Mouse (Mus musculus) cerebellum, adult 9-10 months (tissue): Measurements from ENCODE around the gene Dcun1d3.

ENCODE experiments used
- DNase-seq: peaks from one replicate; pipeline ENCODE4 v3.0.0; 2022

The Dcun1d3 gene

DNA sequence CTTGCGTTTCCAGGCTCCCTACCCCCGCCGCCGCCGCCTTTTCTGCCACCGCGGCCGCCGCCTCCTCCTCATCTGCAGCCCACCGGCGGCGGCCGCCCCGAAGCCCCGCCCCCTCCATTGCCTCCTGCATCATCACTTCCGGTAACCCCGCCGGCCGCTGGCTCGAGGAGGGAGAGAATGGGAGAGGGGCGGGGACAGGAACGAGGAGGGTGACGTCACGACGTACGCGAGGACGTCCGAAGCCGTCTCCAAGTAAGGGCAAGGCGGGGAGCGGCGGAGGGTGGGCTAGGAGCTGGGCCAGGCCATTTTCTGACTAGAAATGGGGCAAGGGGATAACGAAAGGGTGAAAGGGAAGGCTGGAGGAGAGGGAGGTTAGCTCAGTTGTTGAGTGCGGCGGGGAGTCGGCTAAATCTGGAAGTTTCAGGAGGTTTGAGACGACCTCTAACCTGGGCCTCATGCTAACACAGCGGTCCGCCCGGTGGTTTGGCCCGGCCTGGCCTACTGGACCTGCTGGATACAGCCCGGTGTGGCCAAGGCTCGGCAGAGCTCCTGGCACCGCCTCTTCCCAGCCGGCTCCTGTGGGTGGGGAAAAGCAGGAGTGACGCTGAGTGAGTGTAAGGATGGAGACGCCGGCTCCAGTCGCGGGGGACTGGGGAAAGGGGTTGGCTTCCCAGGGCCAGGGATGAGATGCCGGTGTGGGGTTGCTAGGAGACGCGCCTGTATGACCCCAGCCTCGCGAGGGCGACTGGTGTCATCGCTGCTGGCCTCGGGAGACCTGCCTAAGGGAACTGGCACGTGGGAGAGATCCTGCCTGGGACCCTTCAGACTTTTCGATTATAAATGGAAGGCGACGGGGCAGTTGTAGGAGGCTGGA lies at the start of gene Dcun1d3, which contains the start of gene Lyrm1:
Dcun1d3 (minus strand) TSS at position 660 of the 874 bp plus-strand sequence.
Lyrm1 (plus strand) TSS at position 223 of the 874 bp plus-strand sequence.
- peak; percentile 98 for DNase-seq

GRCm38 (mm10) chr7:119941569-119941968 lies 45.5 kb upstream of the Dcun1d3 start:
- no peak for DNase-seq

GRCm38 (mm10) chr7:119937036-119937435 lies 40.9 kb upstream of the Dcun1d3 start:
- no peak for DNase-seq

DNA sequence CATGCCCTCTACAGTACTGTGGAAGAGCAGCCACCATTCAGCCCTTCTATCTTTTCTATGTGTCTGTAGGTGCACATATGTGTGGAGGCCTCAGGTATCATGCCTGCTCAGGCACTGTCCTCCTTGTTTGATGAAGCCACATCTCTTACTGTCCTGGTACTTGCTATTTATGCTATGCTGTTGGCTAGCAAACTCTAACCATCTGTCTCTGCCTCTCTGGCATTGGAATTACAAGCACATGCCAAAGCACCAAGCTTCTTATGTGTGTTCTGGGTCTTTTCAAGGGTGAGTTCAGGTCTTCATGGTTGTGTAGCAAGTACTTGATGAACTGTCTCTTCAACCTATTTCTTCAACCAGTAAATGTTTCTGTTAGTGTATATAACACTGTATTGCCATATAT lies 40.2 kb upstream of the Dcun1d3 start:
- peak; percentile 6 for DNase-seq

DNA sequence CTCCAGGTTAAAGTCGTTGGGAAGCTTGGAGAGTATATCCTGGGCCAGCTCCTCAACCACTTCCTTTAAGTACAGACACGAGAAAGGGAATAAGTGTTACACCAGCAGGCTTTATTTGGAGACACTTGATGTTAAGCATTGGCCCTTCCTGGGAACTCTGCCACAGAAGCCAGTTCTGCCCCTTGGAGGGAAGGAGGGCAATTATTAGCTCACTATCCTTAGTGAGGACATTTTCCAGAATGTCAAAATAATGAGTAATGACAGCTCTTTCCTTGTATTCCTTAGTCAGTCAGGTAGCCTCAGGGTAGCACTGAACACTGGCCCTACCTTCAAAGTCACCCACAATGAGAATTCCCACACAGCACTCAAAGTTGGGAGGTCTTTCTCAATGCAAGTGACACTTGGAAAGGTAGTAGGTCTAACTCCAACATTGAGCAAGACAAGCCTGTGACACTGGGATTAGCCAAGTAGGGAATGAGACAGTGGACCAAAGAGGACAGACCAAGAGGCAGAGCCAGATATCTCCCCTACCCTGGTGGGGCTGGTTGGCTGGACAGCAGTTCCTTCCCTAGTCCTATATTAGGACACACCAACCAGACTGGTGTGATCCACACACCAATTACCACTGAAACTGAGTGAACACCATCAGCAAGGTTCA lies 32.8 kb upstream of the Dcun1d3 start:
- DNase-seq = no peak

- no peak for DNase-seq
Observed at GRCm38 (mm10) chr7:119921054-119921453, 25.0 kb upstream of the Dcun1d3 start.

GRCm38 (mm10) chr7:119920457-119920856 lies 24.4 kb upstream of the Dcun1d3 start:
- no peak for DNase-seq

GRCm38 (mm10) chr7:119911727-119912126 lies 15.6 kb upstream of the Dcun1d3 start:
- no peak for DNase-seq

DNA sequence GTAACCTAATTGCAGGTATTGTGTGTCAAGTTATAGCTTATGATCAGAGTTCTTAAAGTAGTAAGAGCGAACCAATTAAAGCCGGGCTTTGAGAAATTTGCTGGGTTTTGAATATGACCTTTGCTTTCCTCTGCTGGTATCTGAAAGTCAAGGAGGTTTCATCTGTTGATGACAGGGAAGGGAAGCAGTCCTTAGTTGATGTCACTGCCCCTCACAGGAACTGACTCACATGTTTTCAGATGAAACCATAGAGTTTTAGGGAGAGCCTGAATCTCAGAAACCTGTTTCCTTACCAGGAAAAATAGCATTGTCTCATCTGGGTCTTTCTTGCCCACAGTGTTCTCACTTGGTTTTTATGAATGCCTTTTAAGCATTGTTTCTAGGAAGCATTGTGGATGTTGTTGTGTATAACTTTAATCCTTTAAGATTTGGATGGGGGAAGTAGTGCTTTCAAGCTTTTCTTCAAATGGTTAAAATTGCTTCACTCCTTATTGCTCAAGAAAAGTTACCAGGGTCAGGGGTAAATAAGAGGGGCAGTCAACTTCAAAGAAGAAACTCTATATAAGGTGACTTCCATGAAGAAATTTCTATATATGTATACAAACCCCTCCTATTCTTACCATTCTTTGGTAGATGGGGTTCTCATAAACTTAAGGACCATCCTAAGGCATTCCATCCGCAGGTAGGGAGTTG lies 10.6 kb upstream of the Dcun1d3 start:
- DNase-seq = no peak

DNA sequence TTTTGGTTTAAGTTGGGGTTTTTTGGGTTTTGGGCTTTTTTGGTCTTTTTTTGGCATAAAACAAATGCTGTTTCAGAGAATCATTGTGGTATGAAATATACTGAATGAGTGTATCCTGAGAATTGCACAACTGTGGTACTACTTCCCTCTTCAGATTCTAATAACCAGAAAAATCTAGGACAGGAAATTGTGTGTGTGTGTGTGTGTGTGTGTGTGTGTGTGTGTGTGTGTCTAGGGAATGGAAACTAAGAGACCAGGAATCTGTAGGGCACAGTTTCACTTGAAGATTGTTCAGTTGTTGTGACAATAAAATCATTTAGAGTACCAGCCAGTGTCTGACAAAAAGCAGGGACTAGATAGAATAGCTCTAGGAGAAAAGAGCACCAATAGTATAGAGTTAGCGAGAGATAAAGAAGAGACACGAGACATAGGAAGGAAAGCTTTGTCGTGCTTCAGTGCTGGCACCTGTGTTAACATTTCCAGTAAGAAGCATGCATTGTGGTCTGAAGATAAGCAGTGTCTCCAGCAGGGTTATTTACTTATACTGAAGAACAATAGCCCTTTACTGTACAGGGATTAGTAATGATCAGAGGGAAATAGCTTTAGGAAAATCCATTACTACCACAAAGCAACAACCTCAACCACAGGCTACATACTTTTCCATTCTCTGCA lies 3.4 kb upstream of the Dcun1d3 start:
- no peak for DNase-seq

GRCm38 (mm10) chr7:119898247-119898856 lies 2.3 kb upstream of the Dcun1d3 start:
- no peak for DNase-seq

- DNase-seq = no peak
Observed at GRCm38 (mm10) chr7:119897521-119898109, 1.5 kb upstream of the Dcun1d3 start.

DNA sequence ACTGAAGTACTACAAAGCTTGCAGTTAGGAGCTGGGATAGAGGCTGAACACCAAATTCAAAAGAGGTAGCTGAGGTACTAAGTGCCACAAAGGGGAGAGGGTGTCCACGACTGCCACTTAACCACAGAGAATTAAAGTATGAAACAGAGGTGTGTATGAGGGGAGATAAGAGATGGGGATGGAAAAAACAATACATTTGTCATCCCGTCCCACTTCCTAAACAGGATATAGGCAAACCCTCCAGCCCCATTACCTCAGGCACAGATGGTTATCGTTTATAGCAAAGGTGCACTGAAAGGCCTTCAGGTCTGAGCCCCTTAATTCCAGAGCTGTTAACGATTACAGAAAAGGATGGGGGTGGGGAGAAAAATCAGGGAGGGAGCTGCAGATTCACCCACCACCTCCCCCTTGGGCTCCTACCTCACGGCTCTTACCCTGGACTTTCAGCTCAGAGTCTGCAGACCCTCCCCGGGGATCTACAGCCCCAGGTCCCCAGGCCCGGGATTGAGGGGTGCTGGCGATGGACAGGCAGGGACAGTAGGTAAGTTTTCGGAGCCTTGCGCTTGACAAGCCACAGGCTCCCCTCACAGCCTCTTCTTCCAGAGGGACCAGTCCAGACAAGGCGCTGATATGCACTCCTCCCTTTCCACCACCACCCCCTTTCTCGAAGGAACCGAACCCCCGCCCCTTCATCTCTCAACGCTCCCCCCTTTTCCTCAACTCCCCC lies 1.1 kb downstream of the Dcun1d3 start:
- DNase-seq = peak; percentile 68

- no peak for DNase-seq
Observed at GRCm38 (mm10) chr7:119892742-119893141, 3.4 kb downstream of the Dcun1d3 start.

DNA sequence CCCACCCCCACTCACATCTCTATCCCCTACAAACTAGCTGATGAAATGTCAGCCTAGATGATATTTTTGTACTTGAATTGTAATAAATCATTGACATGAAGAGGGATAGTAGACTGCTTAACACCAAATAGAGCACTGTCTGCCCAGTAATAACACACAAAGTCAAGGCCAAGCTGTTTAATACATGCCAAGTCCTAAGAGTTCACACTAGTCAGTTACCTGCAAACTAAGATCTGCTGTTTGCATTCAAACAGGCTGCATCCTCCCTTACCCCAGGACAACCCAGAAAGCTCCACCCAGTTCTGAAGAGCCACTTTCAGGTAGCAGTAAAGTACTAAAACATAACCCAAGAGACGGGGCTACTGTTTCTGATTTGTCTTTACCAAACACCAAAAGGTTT lies 3.9 kb downstream of the Dcun1d3 start:
- no peak for DNase-seq

DNA sequence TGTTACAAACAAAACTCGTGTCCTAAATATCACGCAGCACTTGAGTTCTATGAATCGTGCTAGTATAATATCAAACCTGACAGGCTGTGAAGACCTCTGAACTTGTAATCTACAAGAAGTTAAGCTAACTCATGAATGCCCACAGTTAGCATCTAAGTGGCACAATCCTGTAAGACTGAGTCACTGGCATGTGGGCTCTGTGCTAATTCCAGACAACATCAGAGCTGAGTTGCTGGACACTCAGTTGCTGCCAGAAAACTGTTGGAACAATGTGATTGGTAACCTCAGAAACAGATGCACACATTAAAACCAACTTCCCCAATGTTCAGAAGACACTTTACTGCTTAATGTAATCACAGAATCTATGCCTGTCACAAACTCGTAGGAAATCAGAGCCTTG lies 8.2 kb downstream of the Dcun1d3 start:
- no peak for DNase-seq

DNA sequence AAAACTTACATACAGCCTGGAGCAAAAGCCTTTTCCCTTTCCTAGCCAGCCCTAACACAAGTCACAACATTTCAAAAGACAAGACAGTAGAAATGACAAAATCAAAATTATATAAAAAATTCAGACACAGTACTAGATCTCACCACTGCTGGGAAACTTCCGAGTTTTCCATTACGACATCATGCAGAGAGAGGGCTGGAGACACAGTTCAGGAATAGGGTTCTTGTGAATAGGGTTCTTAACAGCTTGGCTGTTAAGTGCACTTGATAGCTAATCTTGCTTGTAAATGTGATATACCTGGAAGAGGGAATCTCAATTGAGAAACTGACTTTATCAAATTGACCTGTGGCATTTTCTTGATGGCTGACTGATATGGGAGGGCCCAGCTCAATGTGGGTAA lies 14.9 kb downstream of the Dcun1d3 start:
- no peak for DNase-seq

GRCm38 (mm10) chr7:119880345-119880744 lies 15.8 kb downstream of the Dcun1d3 start:
- no peak for DNase-seq

- DNase-seq = no peak
Observed at GRCm38 (mm10) chr7:119879171-119879570, 16.9 kb downstream of the Dcun1d3 start.

DNA sequence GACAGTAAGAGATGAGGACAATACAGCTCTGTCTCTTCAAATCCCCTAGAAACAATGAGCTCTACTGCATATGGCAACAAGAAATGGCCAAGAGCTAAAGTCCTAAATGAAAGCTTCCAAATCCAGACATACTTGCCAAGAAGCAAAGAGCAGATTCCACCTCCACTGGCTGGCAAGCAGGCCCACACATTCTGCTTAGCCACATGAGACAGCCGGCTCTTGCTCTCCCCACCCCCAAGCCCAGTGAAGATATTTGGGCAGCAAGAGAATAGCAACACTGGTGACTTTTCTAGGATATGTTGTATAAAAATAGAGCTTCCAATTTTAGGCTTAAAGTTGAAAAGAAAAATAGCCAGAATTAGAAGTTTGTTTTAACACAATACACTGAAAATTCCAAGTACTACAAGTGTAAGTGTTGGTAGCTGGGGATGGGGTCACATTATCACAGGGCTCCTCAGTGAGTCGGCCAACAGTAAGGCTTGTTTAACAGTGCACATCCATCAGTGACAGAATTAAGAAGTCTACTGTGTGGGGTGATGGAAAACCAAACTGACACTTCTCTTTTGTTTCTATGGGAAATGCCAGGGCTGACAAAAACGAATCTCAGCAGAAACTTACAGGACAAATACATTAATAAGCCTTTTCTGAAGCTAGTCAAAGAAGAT lies 20.2 kb downstream of the Dcun1d3 start:
- peak; percentile 46 for DNase-seq

DNA sequence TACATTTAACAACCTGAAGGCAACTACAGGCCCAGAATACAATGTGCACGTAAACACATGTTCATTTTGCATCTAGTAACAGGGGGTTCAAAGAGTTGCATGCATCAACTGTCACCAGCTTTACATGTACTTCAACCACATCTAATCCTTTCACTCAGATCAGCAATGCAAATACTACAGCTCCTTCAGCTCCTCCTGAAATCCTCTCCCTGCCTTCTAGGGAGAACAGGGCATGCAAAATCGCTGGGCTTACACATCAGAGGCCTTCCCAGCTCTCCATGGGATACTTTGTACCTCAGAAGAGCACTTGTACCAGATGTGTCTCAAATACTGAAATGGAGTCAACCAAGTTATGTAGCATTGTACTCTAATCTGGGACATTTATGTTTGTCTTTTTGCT lies 23.0 kb downstream of the Dcun1d3 start:
- DNase-seq = no peak
